Mouse (Mus musculus) thymus, postnatal 0 days (tissue): ENCODE data around the gene Slc1a3. TPM values are rescaled to one million over a fixed set of nuclear protein-coding genes. Genes with fewer than 3 reads are reported as not detected.

Experiments used
- DNase-seq: peaks from one replicate; pipeline ENCODE4 v3.0.0-alpha.2; 2015; ENCODE audit warnings: low spot score
- polyA plus RNA-seq: library from polyadenylated mRNA; unstranded; fragments of >200 nt; fragmentation: Nextera tagmentation; extraction: Ambion mirVana; gene quantifications from 2 replicates; pipeline ENCODE4 v1.2.1, GENCODE M21; 2015

The Slc1a3 gene
- polyA plus RNA-seq, 1 experiment from 2014 or later, result 14.5 TPM

GRCm38 (mm10) chr15:8659977-8660376, 50.6 kb downstream of the Slc1a3 start:
- DNase-seq, result no peak

GRCm38 (mm10) chr15:8659483-8659971, 51.0 kb downstream of the Slc1a3 start:
- DNase-seq, result no peak

- no peak for DNase-seq
Observed at GRCm38 (mm10) chr15:8658086-8658980, 52.2 kb downstream of the Slc1a3 start.

GRCm38 (mm10) chr15:8655251-8655650, 55.3 kb downstream of the Slc1a3 start:
- DNase-seq, result no peak

- DNase-seq, result no peak
Observed at GRCm38 (mm10) chr15:8652637-8653036, 57.9 kb downstream of the Slc1a3 start.

- DNase-seq, result no peak
Observed at GRCm38 (mm10) chr15:8643997-8644692, 66.4 kb downstream of the Slc1a3 start.

- no peak for DNase-seq
Observed at GRCm38 (mm10) chr15:8639856-8640255, 70.7 kb downstream of the Slc1a3 start.

- no peak for DNase-seq
Observed at GRCm38 (mm10) chr15:8638568-8639325, 71.8 kb downstream of the Slc1a3 start.

GRCm38 (mm10) chr15:8637283-8637682, 73.3 kb downstream of the Slc1a3 start:
- no peak for DNase-seq

GRCm38 (mm10) chr15:8635974-8636373, 74.6 kb downstream of the Slc1a3 start:
- no peak for DNase-seq

GRCm38 (mm10) chr15:8634807-8635206, 75.8 kb downstream of the Slc1a3 start:
- no peak for DNase-seq

- DNase-seq, result no peak
Observed at GRCm38 (mm10) chr15:8634355-8634754, 76.2 kb downstream of the Slc1a3 start.

- DNase-seq, result peak; percentile 62
Observed at GRCm38 (mm10) chr15:8633375-8633774, 77.2 kb downstream of the Slc1a3 start.

- no peak for DNase-seq
Observed at GRCm38 (mm10) chr15:8632361-8632760, 78.2 kb downstream of the Slc1a3 start.

- peak; percentile 30 for DNase-seq
Observed at GRCm38 (mm10) chr15:8629317-8629831, 81.2 kb downstream of the Slc1a3 start.

GRCm38 (mm10) chr15:8628150-8628549, 82.4 kb downstream of the Slc1a3 start:
- no peak for DNase-seq

- peak; percentile 78 for DNase-seq
Observed at GRCm38 (mm10) chr15:8627097-8627537, 83.4 kb downstream of the Slc1a3 start.

- peak; percentile 70 for DNase-seq
Observed at GRCm38 (mm10) chr15:8625370-8625769, 85.2 kb downstream of the Slc1a3 start.

GRCm38 (mm10) chr15:8623879-8624278, 86.7 kb downstream of the Slc1a3 start:
- DNase-seq, result peak; percentile 21

GRCm38 (mm10) chr15:8619479-8620026, 91.0 kb downstream of the Slc1a3 start:
- DNase-seq, result no peak

GRCm38 (mm10) chr15:8616290-8616689, 94.3 kb downstream of the Slc1a3 start:
- no peak for DNase-seq
